Mouse (Mus musculus) v-Abl transformed pro-B cells (cell line): ENCODE measurements around the gene Alpi.

Experiments
- in situ Hi-C, 2 experiments: fragments of 400-800 bp; cut with MboI; formaldehyde crosslinking; loops; one replicate each; pipeline ENCODE4 v1.15.1; 2025; ENCODE audit not compliant: unreplicated experiment in 2 of 2

The Alpi gene

DNA sequence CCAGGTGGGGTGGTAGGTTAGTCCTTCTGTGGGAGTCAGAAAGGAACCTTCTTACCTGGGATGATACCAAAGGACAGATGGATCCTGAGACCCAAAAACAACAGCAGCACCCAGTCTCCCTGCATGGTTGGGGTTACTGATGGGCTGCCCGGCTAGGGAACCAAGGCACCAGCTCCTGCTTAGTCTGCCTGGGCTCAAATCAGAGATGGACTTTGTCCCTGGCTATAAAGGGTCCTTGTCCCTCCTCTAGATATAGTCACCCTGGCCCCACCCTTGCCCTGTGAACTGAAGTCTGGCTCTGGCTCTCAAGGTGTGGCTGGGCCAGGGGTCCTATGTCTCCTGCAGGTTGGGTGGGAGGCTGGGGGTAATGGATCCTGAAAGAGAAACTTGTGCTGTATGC lies at the start of gene Alpi:
Alpi (minus strand) TSS at position 196 of the 400 bp plus-strand sequence.
- in situ Hi-C loops: loop anchor here (5.0 to 25.0 kb wide), 2 partner anchors 86 to 1236 kb away; no protein-coding TSS in a partner anchor

GRCm38 (mm10) chr1:87149422-87149821 lies 48.0 kb upstream of the Alpi start:
- in situ Hi-C loops: no loop called here

GRCm38 (mm10) chr1:87143141-87143540 lies 41.7 kb upstream of the Alpi start:
- in situ Hi-C loops: no loop called here

DNA sequence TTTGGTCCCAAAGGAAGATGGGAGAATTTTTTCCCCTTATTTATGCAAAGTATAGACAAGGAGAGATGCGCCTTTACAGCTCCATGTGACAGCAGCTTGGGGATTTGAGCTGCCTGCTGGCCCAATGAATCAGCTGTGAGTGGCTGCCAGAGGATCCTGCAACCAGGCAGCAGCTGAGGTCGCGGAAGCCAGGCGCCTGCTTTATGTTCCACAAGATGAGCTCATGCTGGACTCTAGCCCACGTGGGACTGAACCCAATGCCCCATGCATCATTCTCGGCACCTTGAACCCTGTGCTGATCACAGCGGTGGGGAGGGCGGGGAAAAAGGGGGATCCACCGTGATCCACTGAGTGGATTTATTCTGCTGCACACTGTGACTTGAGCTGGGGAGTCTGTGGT lies 41.0 kb upstream of the Alpi start:
- in situ Hi-C loops: no loop called here

- in situ Hi-C loops: no loop called here
Observed at GRCm38 (mm10) chr1:87141550-87141949, 40.1 kb upstream of the Alpi start.

DNA sequence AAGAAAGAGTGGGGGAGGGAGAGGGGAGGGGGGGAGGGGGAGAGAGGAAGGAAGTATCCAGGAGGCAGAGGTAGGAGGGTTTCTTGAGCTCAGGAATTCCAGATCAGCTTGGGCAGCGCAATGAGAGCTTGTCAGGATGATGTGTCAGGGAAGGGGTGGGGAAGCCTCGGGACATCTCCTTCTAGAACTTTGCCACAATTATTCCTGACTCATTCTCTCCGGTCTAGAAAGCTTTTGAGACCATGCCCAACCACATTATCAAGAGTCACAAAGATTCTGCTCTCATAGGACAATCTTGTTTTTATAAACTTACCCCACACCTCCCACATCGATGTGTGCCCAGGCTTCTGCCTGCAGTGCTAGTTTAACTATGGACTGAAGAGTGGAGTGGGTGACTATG lies 30.4 kb upstream of the Alpi start:
- in situ Hi-C loops: no loop called here

GRCm38 (mm10) chr1:87127206-87128030 lies 26.0 kb upstream of the Alpi start:
- in situ Hi-C loops: no loop called here

DNA sequence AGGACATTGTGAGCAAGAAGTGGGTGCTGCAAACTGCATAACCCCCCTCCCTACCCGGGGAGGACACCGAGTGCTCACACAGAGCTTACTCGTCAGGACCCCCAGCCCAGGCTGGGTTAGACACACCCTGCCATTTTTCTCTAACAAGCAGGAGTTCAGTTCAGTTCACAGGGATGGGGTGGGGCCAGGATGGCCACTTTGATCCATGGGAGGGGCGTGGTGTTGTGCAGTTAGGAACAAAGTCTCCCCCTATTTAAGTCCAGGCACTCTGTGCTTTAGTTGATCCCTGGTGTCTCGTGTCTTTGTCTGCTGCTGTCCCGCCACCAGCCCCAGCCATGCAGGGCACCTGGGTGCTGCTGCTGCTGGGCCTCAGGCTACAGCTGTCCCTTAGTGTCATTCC lies 23.3 kb upstream of the Alpi start, which contains the start of gene Akp3:
Akp3 (plus strand) TSS at position 301 of the 400 bp plus-strand sequence.
- in situ Hi-C loops: loop anchor here in 1 of 2 experiments (25.0 kb wide), 1 partner anchor 1213 kb away; no protein-coding TSS in a partner anchor

- in situ Hi-C loops: loop anchor here in 1 of 2 experiments (25.0 kb wide), 1 partner anchor 1223 kb away; no protein-coding TSS in a partner anchor
Observed at GRCm38 (mm10) chr1:87114784-87115183, 13.4 kb upstream of the Alpi start.

DNA sequence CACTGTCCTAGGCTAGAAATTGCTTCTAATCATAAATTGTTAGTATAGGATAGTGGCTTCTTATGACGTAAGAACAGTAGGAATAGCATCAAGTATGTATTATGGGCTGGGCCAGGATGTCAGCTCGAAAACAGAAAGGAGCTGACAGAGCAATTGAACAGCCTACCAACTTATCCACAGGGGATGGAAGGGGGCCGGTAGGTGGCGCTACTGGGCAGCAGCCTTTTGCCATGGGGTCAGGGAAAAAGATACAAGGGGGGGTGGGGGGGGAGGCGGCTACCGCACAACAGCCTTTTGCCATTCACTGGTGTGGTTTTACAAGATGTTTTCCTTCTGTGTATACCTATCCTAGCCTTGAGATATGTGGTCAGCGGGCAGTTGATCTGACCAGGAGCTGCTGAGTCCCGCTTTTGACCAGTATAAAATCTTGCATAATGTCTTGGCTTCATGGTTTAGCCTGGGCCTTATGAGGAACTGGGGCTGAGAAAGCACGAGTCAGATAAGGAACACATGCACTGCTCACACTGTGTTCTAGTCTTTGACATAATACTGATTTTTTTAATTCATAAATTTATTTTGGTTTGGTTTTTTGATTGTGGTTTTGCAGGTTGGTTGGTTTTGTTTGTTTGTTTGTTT lies 10.4 kb upstream of the Alpi start:
- in situ Hi-C loops: loop anchor here in 1 of 2 experiments (25.0 kb wide), 1 partner anchor 1225 kb away; no protein-coding TSS in a partner anchor

DNA sequence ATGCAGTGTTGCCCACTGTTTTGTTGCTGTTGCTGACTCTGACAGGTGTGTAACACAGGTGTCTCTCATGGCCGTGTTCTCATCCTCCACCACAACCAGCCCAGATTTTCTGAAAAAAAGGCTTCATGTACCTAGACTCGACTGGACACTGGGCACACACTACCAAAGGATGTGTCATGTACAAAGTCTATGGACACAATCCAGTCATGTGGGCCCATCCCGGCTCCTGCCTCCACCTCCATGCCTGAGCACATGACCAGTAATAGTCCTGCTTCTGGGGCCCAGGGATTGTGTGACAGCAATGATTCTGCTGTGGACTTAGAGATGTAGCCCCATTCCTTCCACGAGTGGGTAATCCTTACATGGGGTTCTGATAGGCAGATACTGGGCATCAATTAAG lies 7.2 kb upstream of the Alpi start:
- in situ Hi-C loops: loop anchor here in 1 of 2 experiments (25.0 kb wide), 1 partner anchor 1229 kb away; no protein-coding TSS in a partner anchor

GRCm38 (mm10) chr1:87106536-87106935 lies 5.1 kb upstream of the Alpi start:
- in situ Hi-C loops: loop anchor here in 1 of 2 experiments (25.0 kb wide), 1 partner anchor 1231 kb away; no protein-coding TSS in a partner anchor

DNA sequence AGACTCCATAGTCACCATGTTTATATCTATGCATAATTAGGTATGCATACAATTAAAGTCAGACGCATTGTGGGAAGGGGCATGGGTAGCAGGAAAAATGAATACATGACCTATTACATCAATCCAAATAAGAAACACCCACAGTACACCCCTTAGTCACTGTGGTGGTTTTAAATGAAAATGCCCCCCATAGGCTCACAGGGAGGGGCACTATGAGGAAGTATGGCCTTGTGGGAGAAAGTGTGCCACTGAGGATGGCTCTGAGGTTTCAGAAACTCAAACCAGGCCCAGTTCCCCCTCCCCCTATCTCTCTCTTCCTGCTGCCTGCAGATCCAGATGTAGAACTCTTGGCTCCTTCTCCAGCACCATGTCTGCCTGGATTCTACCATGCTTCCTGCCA lies 2.5 kb upstream of the Alpi start:
- in situ Hi-C loops: loop anchor here (5.0 to 25.0 kb wide), 2 partner anchors 83 to 1233 kb away; no protein-coding TSS in a partner anchor

GRCm38 (mm10) chr1:87102114-87102513 lies 708 bp upstream of the Alpi start:
- in situ Hi-C loops: loop anchor here (5.0 to 25.0 kb wide), 2 partner anchors 85 to 1235 kb away; no protein-coding TSS in a partner anchor

DNA sequence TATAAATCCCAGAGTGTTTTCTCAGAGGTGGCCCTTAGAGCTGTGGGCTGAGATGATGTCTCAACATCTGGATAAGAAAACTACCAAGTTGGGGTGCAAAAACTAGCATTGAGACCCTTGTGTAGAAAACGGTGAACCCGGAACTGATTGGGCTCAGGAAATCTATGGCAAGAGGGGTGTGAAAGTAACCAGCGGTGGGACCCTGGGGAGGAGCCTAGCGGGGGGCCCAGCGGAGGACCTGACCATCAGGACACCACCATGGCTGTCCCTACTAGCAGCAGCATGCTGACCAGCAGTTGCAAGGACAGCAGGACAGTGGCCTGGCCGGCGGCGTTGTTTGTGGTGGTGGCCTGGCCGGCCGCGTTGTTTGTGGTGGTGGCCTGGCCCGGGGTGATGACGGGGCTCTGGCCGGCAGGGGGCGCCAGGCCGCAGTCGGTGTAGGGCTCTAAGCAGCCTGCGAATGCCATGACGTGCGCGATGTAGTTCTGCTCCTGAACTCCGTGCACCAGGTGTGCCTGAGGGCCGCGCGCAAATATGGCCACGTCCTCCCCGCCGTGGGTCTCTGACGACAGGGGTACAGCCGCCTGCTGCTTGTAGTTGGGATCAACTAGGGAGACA lies 2.9 kb downstream of the Alpi start:
- in situ Hi-C loops: no loop called here

GRCm38 (mm10) chr1:87095642-87096041 lies 5.8 kb downstream of the Alpi start:
- in situ Hi-C loops: no loop called here

DNA sequence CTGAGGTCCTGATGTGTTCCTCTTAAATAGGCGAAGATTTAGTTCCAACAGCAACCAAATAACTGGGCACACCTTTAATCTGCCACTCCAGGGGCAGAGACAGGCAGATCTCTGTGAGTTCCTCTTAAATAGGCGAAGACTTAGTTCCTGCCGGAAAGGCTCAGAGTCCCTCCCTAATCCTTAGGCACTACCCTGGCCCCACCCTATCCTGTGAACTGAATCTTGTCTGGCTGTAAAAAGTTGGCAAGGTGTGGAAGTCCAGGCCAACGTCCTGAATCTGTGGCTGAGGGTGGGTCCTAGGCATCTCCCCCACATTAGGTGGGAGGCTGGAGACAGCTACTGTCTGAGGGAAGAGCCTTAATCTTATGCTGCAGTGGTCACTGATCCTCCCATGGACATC lies 11.6 kb downstream of the Alpi start, which contains the start of gene Alppl2:
Alppl2 (minus strand) TSS at position 101 of the 400 bp plus-strand sequence.
- in situ Hi-C loops: no loop called here

GRCm38 (mm10) chr1:87089251-87089650 lies 12.2 kb downstream of the Alpi start:
- in situ Hi-C loops: no loop called here

- in situ Hi-C loops: no loop called here
Observed at GRCm38 (mm10) chr1:87086964-87087363, 14.4 kb downstream of the Alpi start.

DNA sequence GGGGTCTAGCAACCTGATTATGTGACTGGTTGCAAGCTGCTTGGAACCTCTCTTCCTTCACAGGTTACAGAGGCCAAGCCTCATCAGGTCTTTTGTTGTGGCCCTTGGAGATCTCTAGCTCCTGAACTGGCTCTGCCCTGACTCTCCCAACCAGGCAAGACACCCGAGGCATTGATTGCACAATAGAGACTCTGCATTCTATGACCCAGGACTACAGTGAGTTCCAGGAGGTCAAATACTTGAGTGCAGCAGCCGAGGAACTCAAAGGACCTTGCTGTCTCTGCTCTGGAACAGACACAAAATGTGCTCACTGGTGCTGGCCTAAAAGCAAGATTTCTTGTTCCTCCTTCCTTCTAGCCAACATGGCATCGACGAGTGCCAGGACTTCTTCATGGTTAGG lies 15.2 kb downstream of the Alpi start:
- in situ Hi-C loops: no loop called here

GRCm38 (mm10) chr1:87073776-87074175 lies 27.6 kb downstream of the Alpi start:
- in situ Hi-C loops: no loop called here
